Mouse (Mus musculus): ENCODE measurements around the gene Tubg1.
A peak's percentile ranks its signal among the peaks of the same experiment; 100 is the strongest.

Tubg1 gene

GRCm38 (mm10) chr11:101164677-101165580 lies 45.2 kb downstream of the Tubg1 start:
- no peak for DNase-seq (ENCODE audit: low spot score in 2 of 2)

GRCm38 (mm10) chr11:101166357-101166756 lies 46.6 kb downstream of the Tubg1 start:
- DNase-seq (ENCODE audit: low spot score in 2 of 2) = no peak

- DNase-seq (ENCODE audit: low spot score in 2 of 2) = no peak
Observed at GRCm38 (mm10) chr11:101167211-101167962, 47.6 kb downstream of the Tubg1 start.

GRCm38 (mm10) chr11:101167963-101168300 lies 48.2 kb downstream of the Tubg1 start:
- no peak for DNase-seq (ENCODE audit: low spot score in 2 of 2)

GRCm38 (mm10) chr11:101168301-101168980 lies 48.7 kb downstream of the Tubg1 start:
- no peak for DNase-seq (ENCODE audit: low spot score in 2 of 2)

GRCm38 (mm10) chr11:101169301-101170107 lies 49.8 kb downstream of the Tubg1 start:
- DNase-seq (ENCODE audit: low spot score in 2 of 2) = no peak

GRCm38 (mm10) chr11:101170354-101170810 lies 50.6 kb downstream of the Tubg1 start, which contains the start of gene Cntnap1:
Cntnap1 (plus strand) TSS chr11:101170523.
- DNase-seq (ENCODE audit: low spot score in 2 of 2) = no peak

- DNase-seq (ENCODE audit: low spot score in 2 of 2) = peak; percentile 79 to 89
Observed at GRCm38 (mm10) chr11:101170811-101171610, 51.3 kb downstream of the Tubg1 start, which contains the start of gene Plekhh3. Plekhh3 (minus strand) TSS chr11:101171351.

GRCm38 (mm10) chr11:101171721-101172433 lies 52.1 kb downstream of the Tubg1 start:
- no peak for DNase-seq (ENCODE audit: low spot score in 2 of 2)

GRCm38 (mm10) chr11:101172434-101172815 lies 52.7 kb downstream of the Tubg1 start:
- DNase-seq (ENCODE audit: low spot score in 2 of 2) = no peak

GRCm38 (mm10) chr11:101173112-101173511 lies 53.4 kb downstream of the Tubg1 start:
- DNase-seq (ENCODE audit: low spot score in 2 of 2) = no peak

- DNase-seq (ENCODE audit: low spot score in 2 of 2) = peak in 1 of 2 experiments; percentile 77
Observed at GRCm38 (mm10) chr11:101173631-101174388, 54.1 kb downstream of the Tubg1 start.

- no peak for DNase-seq (ENCODE audit: low spot score in 2 of 2)
Observed at GRCm38 (mm10) chr11:101174389-101174745, 54.6 kb downstream of the Tubg1 start.

GRCm38 (mm10) chr11:101174851-101175628 lies 55.3 kb downstream of the Tubg1 start, which contains the start of gene Ccr10:
Ccr10 (minus strand) TSS chr11:101175443.
- DNase-seq (ENCODE audit: low spot score in 2 of 2) = no peak

GRCm38 (mm10) chr11:101175636-101176116 lies 55.9 kb downstream of the Tubg1 start:
- DNase-seq (ENCODE audit: low spot score in 2 of 2) = no peak
